15 mouse cellular contexts compared by ENCODE assay signal in genomic region chr11:107647330-107647729, GRCm38 (mm10).
"Had no signal": no experiment of that assay in that cellular context is flagged by ENCODE, and none has a peak within 500 bp of the region (broad histone marks: within the 10 kb centered on the region; RNA-seq: fewer than 3 reads in every experiment).

No protein-coding gene starts in this region.

- H3K4me3 ChIP-seq: intestine, embryonic 15.5 days; layer of hippocampus, adult 2 months; limb, embryonic 10.5 days; midbrain, embryonic 15.5 days; neural tube, embryonic 12.5 days had no signal

- H3K4me1 ChIP-seq: limb, embryonic 10.5 days; neural tube, embryonic 12.5 days had no signal

- H3K27ac ChIP-seq: intestine, embryonic 15.5 days; layer of hippocampus, adult 2 months; limb, embryonic 10.5 days; midbrain, embryonic 15.5 days; neural tube, embryonic 12.5 days had no signal

- H3K9me3 ChIP-seq: intestine, embryonic 15.5 days; limb, embryonic 10.5 days; midbrain, embryonic 15.5 days; neural tube, embryonic 12.5 days had no signal

- H3K4me2 ChIP-seq: intestine, embryonic 15.5 days; midbrain, embryonic 11.5 days; midbrain, embryonic 15.5 days; neural tube, embryonic 12.5 days had no signal

- H3K27me3 ChIP-seq: intestine, embryonic 15.5 days; midbrain, embryonic 15.5 days; neural tube, embryonic 12.5 days had no signal

- H3K9ac ChIP-seq: intestine, embryonic 15.5 days; midbrain, embryonic 15.5 days; neural tube, embryonic 12.5 days had no signal

- DNase-seq: kidney, adult 18-20 months; kidney, postnatal 10 days; kidney, postnatal 4 days; lung, adult 18-20 months; lung, postnatal 36 days; retina, postnatal 1 day; right cerebral cortex, postnatal 4 days; spleen, adult 18-20 months; thymus, postnatal 4 days had no signal

- ATAC-seq: intestine, embryonic 15.5 days; midbrain, embryonic 15.5 days had no signal
